Mouse (Mus musculus): Measurements from ENCODE around the gene Zfhx3.

- TF ChIP-seq CTCF (IDR thresholded peaks at IDR 0.05; ENCODE audit: low read depth, low read length) (peak; percentile 56), POLR2A (IDR thresholded peaks at IDR 0.05; ENCODE audit: insufficient read depth, low read length) (no peak), EP300 (IDR thresholded peaks at IDR 0.05; ENCODE audit: insufficient read depth, low read depth, low read length) (no peak)
These were observed 158.7 kb downstream of the Zfhx3 start for GRCm38 (mm10) chr8:108101131-108101530.
